Mouse (Mus musculus) layer of hippocampus, adult 18-20 months (tissue): ENCODE measurements around the gene Pogz. TPM values are rescaled to one million over a fixed set of nuclear protein-coding genes. Genes with fewer than 3 reads are reported as not detected.
A peak's percentile ranks its signal among the peaks of the same experiment; 100 is the strongest.
"Not testable (repeated sequence)": the region's sequence is repeated elsewhere in the genome, so short reads cannot be mapped to it uniquely, and the experiment has no call there.

ENCODE experiments used
- DNase-seq, 2 experiments: peaks; one replicate each; pipeline ENCODE4 v3.0.0; 2022; ENCODE audit warnings: low spot score in 2 of 2
- total RNA-seq, 2 experiments: library from RNA; stranded (reverse); gene quantifications; 2 replicates each; pipeline ENCODE4 v1.2.3; 2021

The Pogz gene
- total RNA-seq, 2 experiments from 2014 or later = 57.0 to 58.6 TPM

DNA sequence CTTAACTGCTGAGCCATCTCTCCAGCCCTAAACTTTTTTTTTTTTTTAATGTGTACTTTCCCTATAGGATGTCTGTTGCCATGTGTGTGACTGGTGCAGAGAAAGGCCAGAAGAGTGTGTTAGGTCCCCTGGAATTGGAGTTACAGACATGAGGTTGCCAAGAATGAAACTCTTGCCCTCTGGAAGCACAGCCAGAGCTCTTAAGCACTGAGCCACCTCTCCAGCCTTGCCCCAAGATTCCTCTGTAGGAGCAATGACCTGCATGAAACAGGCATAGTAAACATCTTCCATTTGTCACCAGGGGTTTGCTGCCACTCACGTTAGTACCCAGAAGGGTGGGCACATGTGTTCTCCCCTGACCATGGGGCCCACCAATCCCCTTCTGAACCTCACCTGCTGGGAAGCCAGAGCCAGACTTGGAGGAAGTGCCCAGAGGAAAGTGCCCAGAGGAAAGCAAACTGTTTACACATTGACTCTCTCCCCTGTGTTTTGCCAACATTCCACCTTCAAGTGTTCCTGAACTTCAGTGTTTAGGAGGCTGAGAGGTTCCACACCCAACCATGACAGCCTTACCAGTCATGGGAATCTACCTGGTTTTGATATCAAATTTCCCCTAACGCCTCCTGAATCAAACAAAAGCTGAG is 73.8 kb downstream of the Pogz start:
- DNase-seq = no peak

DNA sequence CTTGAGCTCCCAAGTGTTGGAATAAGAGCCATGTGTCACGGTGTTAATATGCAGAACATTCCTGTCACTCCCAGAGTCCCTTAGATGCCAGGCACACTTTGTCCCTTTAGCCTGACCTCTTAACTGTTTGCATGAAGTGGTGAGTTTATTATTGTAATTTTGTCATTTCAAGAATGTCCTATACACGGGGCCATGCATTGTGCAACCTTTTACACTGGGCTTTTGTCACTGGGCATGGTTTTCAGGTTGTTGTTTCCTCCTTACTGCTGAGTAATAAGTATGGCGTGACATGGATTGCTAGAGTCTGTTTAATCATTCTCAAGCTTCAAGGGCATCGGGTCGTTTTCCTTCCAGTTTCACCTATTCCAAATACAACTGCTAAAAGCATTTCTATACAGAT is 76.4 kb downstream of the Pogz start:
- no peak for DNase-seq

DNA sequence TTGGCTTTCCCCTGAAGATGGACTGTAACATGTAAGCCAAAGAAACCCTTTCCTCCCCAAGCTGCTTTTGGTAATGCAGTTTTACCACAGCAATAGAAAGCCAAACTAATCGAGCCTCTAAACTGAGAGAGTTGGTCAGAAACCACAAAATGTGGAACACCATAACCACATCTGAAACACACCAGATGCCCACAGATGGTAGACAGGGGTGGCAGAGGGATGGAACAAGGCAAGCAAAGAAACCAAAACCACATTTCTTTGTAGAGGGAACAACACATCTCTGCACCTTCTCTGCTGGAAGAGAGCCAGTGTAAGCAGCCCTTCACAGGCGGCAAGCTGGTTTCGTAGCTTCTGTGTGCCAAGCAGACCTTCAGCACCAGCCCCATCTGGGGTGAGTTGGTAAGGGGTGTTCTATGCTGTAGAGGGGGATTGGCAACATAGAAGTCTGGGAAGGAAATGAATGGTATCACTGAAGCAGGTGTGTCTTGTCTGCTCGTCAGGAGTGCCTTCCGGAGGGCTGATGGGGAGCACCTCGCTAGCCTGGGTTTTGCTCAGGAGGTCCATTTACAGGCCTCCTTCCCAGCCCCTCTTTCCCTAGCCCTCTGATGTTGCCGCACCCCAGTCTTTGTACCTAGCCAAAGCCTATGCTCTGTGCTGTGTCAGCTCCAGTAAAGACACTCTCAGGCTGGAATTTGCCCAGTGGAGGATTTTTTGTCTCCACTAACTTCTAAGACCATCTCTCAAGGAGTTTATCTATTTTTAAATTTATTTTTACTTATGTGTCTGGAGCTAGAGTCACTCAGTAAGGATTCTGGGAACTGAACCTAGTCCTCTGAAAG is 78.8 kb downstream of the Pogz start:
- DNase-seq = no peak

DNA sequence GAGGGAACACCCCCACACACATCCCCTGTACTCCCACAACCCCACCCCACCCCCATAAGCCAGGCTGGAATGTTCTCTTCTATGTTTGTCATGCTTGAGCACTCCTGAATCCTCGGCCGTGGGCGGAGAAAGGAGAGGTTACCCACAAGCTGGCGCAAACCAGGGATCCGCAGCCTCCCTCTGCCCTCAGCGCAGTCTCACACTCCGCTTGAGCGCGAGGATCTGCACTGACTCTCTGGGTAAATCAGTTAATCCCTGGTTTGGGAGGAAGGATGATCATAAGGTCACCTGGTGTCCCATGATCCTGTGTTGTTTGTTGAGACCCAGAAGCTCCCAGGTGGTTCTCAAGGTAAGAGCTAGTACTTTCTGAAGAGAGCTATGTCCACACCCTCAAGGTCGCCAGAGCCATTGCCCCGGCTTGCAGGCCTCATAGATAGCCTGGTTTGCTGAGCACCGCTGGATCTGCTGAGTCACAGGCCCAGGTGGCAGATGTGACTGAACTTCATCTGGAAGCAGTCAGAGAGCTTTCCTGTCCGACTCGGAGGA is 80.5 kb downstream of the Pogz start:
- DNase-seq = peak in 1 of 2 experiments; percentile 25

DNA sequence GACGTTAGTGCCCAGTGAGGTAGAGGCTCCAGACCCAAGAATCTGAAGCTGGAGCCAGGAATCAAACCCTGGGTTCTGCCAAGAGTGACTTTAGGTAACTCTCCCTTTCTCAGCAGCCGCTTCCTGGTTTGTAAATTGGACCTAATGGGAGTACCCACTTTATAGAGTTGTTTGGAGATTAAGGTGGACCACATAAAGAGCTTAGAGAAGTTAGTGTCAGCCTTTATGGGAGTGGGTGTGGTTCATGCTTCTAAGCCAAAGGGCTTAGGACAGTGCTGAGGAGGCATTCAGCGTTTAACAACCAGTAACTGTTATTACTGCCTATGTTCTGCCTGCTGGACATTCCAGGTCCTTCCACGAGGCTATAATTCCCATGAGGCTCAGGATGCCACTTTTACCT is 81.5 kb downstream of the Pogz start:
- DNase-seq = no peak

DNA sequence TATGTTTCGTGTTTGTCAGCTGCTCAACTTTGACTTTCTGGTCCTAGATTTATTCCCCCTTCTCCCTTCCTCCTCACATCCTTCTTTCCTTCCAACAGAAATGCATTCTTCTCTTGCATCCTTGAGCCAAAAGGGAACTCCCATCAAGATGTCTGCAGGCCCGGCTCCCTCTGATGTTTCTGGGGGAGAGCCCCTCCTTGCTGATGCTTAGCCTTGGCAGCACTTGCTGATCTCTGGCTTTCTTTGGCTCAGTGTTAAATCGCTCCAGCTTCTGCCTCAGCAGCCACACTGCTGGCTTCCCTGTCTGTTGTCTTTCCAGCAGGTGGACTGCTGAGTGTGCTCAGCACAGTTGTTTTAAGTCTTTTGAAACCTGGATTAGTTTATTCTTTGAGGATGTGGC is 83.7 kb downstream of the Pogz start:
- DNase-seq = no peak

DNA sequence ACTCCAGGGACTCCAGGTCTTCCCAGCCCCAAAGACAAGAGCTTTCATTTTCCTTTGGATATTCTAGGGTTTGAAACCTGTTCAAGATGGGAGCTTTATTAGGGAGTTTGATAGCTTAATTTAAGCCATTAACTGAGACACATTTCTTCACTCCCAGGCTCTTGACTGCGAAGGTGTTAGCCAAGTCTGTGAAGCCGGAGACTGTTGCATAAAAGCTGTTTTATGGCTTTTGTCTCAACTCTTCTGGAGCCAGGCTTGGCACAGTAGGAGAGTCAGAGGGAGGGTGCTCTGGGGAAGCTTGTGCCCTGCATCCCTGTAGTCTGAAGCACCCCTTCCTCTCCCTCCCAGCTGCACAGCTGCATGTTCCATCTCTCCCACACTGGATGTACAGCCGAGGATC is 85.0 kb downstream of the Pogz start:
- DNase-seq = no peak

DNA sequence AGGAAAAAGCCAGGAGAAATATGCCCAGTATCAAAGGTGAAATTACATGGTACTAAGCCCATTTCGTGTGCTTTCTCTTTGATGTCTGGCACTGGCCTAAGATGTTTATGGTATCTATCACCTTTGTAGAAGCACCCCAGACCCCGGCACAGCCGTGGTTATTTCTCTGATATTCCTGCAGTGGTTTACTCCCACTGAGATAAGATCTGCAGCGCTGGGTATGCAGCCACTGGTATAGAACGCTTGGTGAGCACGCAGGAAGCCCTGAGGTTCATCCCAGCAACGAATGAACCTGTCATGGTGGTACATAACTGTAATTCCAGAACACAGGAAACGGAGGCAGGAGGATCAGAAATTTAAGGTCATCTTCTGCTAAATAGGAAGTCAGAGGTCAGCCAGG is 87.3 kb downstream of the Pogz start:
- no peak for DNase-seq

DNA sequence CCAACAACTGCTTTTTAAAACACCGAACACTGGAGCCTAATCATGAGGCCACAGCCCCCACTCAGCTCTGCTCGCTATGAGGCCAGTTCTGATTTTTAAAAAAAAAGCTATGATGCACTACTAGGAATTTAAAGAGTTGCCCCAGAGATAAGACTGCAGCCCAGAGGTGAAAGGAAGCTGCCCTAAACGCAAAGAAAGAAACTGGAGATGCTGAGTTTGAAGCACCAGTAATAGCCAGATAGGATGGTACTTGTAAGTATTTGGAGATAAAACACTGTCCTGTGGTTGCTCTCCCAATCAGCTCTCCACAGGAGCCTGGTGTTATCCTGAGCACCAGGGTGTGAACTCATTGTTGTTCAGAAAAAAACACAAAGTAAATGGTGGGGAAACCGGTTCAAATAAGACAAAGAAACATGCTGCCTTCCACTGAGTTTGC is 89.0 kb downstream of the Pogz start:
- DNase-seq = not testable (repeated sequence)

DNA sequence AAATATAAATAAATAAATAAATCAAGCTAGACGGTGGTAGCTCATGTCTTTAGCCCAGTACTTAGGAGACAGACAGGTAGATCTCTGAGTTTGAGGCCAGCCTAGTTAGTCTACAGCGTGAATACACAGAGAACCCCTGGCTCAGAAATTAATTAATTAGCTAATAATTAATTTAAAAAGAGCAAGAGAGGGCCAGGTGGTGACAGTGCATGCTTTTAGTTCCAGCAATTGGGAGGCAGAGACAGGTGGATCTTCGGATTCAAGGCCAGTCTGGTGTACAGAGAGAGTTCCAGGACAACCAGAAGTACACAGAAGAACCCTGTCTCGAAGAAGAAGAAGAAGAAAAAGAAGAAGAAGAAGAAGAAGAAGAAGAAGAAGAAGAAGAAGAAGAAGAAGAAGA is 91.6 kb downstream of the Pogz start:
- not testable (repeated sequence) for DNase-seq

DNA sequence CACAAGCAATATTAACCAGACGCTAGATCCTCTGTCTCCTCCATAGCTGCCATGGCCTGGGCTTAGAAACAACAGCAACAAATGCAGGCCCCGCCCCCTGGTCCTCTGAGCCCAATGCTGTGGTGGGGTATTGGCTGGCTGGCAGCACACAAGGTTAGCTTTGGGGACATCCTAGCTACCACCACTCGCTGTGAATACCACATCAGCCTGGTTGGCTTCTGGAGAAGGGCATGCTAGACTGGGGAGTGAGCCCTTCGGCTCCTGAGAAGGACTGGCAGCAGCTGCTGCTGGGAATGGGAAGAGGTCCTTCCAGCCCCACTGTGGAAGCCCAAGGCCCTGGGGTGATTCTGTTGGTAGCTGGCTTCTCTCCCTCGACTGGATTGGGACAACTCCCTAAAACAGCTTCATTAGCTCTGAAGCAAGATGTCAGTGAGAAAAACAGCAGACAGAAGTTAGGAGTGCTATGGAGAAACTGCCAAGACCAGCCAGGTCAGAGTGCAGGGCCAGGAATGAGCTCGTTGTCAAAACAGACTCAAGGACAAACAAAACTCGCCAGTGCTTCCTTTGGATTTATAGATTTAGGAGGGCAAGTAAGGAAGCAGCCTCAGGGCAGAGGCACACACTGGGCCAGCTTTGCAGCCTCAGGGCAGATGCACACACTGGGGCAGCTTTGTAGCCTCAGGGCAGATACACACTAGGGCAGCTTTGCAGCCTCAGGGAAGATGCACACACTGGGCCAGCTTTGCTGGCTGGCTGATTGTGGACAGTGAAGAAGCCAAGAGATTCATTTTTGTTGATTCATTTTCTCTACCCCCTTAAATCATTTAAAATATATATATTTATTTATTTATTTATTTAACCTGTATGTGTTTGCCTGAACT is 93.3 kb downstream of the Pogz start:
- DNase-seq = not testable (repeated sequence)

DNA sequence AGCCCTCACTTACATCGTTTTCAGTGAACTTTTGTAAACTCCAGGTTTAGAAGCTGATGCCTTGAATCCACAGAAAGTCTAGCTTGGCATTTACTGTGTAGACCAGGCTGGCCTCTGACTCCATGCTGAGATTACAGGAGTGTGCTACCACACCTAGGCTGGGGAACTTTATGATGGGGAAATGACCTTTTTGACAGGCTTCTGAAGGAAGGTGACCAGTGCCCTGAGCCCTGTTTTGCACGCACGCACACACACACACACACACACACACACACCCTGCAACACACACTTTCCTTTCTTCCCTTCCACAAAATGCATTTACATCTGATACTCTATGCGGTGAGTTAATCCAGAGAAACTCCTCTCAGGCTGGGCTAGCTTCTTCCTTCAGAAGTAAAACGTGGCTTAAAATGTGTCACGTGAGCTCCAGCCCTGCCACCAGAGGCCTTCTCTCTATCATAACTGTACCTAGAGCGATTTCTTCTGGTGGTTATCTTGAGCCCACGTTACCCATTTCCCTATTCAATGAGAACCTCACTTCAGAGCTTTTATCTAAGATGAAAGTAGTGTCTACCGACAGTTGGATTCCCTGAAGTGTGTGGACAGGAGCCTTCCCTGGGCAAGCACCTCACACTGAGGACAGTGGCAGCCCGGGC is 94.2 kb downstream of the Pogz start:
- not testable (repeated sequence) for DNase-seq

Other genes starting within 250 kb of the Pogz start
- not detected for gene Gm10972, start 194.5 kb upstream of the Pogz start, total RNA-seq
- gene Tuft1, start 178.7 kb upstream of the Pogz start, total RNA-seq = 1 to 10 TPM; 3.3 to 3.5 TPM
- gene Selenbp2, start 144.0 kb upstream of the Pogz start, total RNA-seq = under 1 TPM; 0.77 to 0.99 TPM
- 1 to 10 TPM; 3.6 to 3.7 TPM for gene Cgn, start 51.1 kb upstream of the Pogz start, total RNA-seq
- gene Psmb4, start 49.4 kb downstream of the Pogz start, total RNA-seq = 100 to 1,000 TPM; 267 to 268 TPM
- gene Selenbp1, start 95.5 kb downstream of the Pogz start, total RNA-seq = 10 to 100 TPM; 12.6 to 14.1 TPM
- gene Rfx5, start 116.5 kb downstream of the Pogz start, total RNA-seq = 10 to 100 TPM; 19.5 to 22.0 TPM
- 10 to 100 TPM; 61.1 to 63.4 TPM for gene Pi4kb, start 137.2 kb downstream of the Pogz start, total RNA-seq
- gene Zfp687, start 177.9 kb downstream of the Pogz start, total RNA-seq = 10 to 100 TPM; 24.4 to 26.2 TPM
- 100 to 1,000 TPM; 154 to 169 TPM for gene Psmd4, start 205.0 kb downstream of the Pogz start, total RNA-seq